Mouse (Mus musculus): ENCODE results near the gene Foxl1.
"Not testable (repeated sequence)": the region's sequence is repeated elsewhere in the genome, so short reads cannot be mapped to it uniquely, and the experiment has no call there.

Gene Foxl1

DNA sequence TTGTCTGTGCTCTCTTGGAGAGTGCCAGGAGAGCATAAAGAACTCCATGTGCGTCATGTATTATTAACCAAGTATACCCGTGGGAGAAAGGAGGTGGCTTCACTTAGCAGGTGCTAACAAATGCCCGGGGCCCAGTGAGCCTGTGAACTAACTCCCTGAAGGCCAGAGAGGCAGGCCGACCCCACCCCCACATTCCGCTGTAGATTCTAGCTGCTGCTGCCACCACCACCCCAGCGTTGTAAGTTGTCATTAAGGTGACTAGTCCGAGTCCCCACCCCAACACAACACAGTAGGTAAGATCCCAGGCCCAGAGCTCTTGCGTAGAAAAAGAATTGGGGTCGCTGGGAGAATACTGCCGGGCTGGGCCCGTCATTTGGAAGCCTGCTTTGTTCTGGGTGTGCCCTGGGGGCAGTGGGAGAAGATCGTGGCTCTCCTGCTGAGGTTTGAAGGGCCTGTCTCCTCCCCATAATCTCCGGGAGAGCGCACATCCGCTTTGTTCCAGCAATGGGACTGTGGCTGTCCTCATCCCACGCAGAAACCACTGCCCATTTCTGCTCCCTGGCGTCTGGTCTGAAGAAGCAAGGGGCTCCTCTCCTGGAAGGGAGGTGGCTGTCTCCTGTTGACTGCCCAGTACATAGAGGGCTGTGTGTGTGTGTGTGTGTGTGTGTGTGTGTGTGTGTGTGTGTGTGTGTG, 3.0 kb upstream of the Foxl1 start:
- no peak for DNase-seq (ENCODE audit: low read depth, low spot score)

DNA sequence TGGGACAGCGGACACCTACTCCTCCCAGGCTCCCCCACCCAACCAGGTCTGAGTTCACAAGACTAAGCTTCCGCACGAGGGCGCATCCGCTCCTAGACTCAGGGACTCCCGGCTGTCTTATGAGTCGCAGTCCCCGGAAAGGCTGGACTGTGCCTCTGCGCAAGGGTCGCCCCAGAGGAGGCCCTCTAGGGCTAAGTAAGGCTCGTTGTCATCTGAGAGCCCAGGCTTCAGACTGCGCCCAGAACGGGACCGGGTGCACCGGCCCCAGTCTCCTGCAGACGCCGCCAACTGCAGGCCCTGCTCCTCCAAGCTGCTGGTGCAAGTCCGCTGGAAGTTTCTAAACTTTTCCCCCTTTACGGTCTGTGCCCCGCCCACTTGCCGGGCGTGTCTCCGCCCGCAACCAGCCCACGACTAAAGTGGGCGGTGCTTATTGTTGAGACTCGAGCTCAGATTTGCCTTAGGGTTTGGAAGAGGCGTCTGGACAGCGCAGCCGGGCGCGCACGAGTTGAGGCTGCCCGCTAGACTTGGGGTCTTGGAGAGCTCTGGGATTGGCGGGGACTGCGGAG, 2.3 kb upstream of the Foxl1 start:
- no peak for DNase-seq (ENCODE audit: low read depth, low spot score)

- DNase-seq (ENCODE audit: low read depth, low spot score), result no peak
Measured at GRCm38 (mm10) chr8:121126191-121126590, 1.5 kb upstream of the Foxl1 start.

GRCm38 (mm10) chr8:121126694-121127093, 1.0 kb upstream of the Foxl1 start:
- no peak for DNase-seq (ENCODE audit: low read depth, low spot score)

- no peak for DNase-seq (ENCODE audit: low read depth, low spot score)
Measured at GRCm38 (mm10) chr8:121127291-121127701, 444 bp upstream of the Foxl1 start.

- DNase-seq (ENCODE audit: low read depth, low spot score), result no peak
Measured at GRCm38 (mm10) chr8:121128531-121129264, 958 bp downstream of the Foxl1 start.

GRCm38 (mm10) chr8:121129265-121129940, 1.7 kb downstream of the Foxl1 start:
- no peak for DNase-seq (ENCODE audit: low read depth, low spot score)

GRCm38 (mm10) chr8:121130522-121130921, 2.8 kb downstream of the Foxl1 start:
- DNase-seq (ENCODE audit: low read depth, low spot score), result no peak

- DNase-seq (ENCODE audit: low read depth, low spot score), result no peak
Measured at GRCm38 (mm10) chr8:121132961-121133513, 5.3 kb downstream of the Foxl1 start.

DNA sequence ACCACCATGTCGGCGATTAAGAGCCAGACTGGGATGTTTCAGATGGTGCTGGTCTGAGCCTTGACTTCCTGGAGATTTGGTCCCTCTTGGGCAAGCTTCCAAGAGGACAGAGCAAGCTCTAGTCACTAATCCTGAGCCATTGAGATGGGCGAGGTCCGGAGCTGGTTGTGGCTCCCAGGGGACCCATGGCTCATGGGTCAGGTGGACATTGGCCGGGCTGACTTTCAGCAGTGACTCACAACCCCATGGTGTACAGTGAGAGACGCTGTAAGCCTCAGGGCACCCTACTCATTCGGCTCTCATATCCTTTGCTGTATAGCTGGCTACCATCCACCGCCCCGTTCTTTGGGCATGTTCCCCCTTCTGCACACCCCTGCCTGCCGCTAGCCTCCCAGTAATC, 6.4 kb downstream of the Foxl1 start:
- DNase-seq (ENCODE audit: low read depth, low spot score), result no peak

GRCm38 (mm10) chr8:121134512-121134911, 6.8 kb downstream of the Foxl1 start:
- DNase-seq (ENCODE audit: low read depth, low spot score), result no peak

DNA sequence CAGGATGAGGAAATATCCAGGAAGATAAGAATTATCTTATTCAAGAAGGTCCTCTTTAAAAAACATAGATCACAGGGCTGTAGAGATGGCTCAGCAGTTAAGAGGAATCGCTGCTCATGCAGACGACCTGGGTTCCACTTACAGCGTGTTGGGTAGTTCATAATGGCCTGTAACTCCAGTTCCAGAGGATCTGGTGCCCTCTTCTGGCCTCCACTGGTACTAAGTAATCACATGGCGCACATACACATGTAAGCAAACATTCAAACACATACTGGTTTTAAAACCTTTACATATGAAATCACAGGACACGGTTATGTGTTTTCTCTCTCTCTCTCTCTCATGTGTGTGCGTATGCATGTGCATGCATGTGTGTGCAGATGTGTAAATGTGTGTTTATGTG, 9.1 kb downstream of the Foxl1 start:
- no peak for DNase-seq (ENCODE audit: low read depth, low spot score)

GRCm38 (mm10) chr8:121145457-121146134, 17.9 kb downstream of the Foxl1 start:
- DNase-seq (ENCODE audit: low read depth, low spot score), result not testable (repeated sequence)

DNA sequence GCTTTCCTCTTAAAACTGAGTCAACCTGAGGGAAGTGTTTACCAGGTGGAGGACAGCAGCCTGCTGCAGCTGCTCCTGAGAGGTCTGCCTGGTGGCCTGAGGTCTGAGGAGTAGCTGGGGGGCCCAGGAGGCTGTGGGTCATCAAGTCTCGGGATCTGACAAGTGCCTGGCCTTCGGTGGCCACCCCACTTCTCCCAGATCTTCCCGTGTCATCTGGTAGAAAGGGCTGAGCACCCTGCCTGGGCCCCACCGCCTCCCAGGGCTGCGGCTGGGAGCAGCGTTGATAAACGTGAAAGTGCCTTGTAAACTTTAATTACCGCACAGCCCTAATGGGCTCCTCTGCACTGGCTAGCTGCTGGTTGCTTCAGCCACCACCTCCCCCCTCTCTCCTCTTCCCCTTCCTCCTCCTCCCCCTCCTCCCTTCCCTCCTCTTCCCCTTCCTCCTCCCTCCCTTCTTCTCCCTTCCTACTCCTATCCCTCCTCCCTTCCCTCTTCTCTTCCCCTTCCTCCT, 20.9 kb downstream of the Foxl1 start:
- no peak for DNase-seq (ENCODE audit: low read depth, low spot score)

- DNase-seq (ENCODE audit: low read depth, low spot score), result no peak
Measured at GRCm38 (mm10) chr8:121152394-121152793, 24.7 kb downstream of the Foxl1 start.

- no peak for DNase-seq (ENCODE audit: low read depth, low spot score)
Measured at GRCm38 (mm10) chr8:121156990-121157491, 29.3 kb downstream of the Foxl1 start.

- no peak for DNase-seq (ENCODE audit: low read depth, low spot score)
Measured at GRCm38 (mm10) chr8:121158812-121159211, 31.1 kb downstream of the Foxl1 start.

DNA sequence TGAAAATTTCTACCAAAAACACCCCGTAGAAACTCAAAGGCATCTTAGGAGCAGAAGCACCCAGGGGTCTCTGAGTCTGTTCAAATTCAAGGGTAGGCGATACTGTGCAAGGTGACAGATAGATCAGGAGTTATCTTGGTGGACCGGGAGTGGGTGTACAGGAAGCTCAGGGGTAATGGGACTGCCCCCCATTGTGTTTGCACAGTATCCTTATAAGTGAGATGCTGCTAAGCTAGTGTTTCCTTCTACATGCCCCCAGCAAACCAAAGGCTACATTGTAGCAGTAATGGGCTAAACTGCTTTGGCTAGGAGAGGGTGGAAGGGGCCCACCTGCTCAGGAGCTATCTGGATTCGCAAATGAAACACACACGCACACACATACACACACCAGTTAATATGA, 33.7 kb downstream of the Foxl1 start:
- no peak for DNase-seq (ENCODE audit: low read depth, low spot score)

DNA sequence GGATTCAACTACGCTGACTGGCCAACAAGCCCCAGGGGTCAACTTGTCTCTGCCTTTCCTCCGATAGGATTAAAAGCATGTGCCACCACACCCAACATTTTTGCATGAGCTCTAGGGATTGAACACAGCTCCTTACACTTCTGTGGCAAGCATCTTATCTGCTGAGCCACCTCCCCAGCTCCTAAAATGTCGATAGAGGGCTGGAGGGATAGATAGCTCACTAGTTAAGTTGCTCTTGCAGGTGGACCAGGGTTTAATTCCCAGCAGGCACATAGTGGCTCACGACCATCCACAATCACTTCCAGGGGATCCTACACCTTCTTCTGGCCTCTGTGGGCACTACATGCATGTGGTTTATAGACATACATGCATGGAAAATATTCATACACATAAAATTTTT, 34.7 kb downstream of the Foxl1 start:
- DNase-seq (ENCODE audit: low read depth, low spot score), result no peak

GRCm38 (mm10) chr8:121162906-121163695, 35.4 kb downstream of the Foxl1 start:
- DNase-seq (ENCODE audit: low read depth, low spot score), result no peak

All from retina, postnatal 7 days (tissue).